Mouse (Mus musculus): ENCODE data around the gene Atp6v0a2. TPM values are rescaled to one million over a fixed set of nuclear protein-coding genes. Genes with fewer than 3 reads are reported as not detected.

The Atp6v0a2 gene
- polyA plus RNA-seq, 1 experiment from 2014 or later: 43.7 TPM

DNA sequence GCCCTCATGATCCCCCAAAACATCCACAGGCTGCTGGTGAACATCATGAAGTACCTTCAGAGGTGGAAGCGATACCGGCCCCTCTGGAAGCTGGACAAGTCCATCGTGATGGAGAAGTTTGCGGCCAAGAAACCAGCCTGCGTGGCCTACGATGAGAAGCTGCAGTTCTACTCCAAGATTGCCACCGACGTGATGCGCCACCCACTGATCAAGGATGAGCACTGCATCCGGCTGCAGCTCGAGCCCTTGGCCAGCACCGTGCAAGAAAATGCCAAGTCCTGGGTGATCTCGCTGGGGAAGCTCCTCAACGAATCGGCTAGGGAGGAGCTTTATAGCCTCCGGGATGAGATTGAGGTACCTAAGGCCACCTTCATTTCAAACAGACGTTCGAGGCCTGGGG is 132.6 kb downstream of the Atp6v0a2 start:
- Histone ChIP-seq H3K9me3 (ENCODE audit: control insufficient read depth, low read length) (peaks cover 3% of the 10 kb centered on the region; the same call in 1 of the 2 replicates), H3K27me3 (replicated peaks; ENCODE audit: control insufficient read depth, insufficient read depth, low read length) (no peaks in the 10 kb centered on the region), H3K4me3 (replicated peaks; ENCODE audit: low read length) (no peak overlapping the region), H3K4me1 (replicated peaks; ENCODE audit: control insufficient read depth, insufficient read depth, low read length) (no peaks in the 10 kb centered on the region), H3K27ac (ENCODE audit: low read length) (no peak overlapping the region), H3K9ac (replicated peaks; ENCODE audit: low read depth, low read length) (no peak overlapping the region), H3K36me3 (ENCODE audit: control insufficient read depth, insufficient read depth) (no peaks in the 10 kb centered on the region), H3K4me2 (ENCODE audit: low read length) (no peak overlapping the region)
- WGBS: 71% methylated on average over 18 of the region's 18 CpGs
- no peak for ATAC-seq

DNA sequence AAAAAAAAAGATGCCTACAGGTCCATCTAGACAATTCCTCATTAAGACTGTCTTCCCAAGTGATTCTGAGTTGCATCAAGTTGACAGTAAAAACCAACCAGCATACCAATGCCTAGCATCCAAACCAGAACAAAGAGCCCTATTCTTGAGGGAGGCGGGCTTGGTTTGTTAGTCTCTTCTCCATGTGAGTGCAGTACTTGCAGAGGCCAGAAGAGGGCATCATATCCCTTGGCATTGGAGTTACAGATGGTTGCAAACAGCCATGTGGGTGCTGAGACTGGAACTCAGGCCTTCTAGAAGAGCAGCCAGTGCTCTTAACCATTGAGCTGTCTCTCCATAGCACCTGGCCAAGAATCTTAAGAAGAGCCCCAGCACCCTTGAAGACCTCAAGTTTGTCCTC is 133.4 kb downstream of the Atp6v0a2 start:
- Histone ChIP-seq H3K9me3 (ENCODE audit: control insufficient read depth, low read length) (peaks cover 3% of the 10 kb centered on the region; the same call in 1 of the 2 replicates), H3K27ac (ENCODE audit: low read length) (no peak overlapping the region), H3K4me1 (replicated peaks; ENCODE audit: control insufficient read depth, insufficient read depth, low read length) (no peaks in the 10 kb centered on the region), H3K9ac (replicated peaks; ENCODE audit: low read depth, low read length) (no peak overlapping the region), H3K27me3 (replicated peaks; ENCODE audit: control insufficient read depth, insufficient read depth, low read length) (no peaks in the 10 kb centered on the region), H3K36me3 (ENCODE audit: control insufficient read depth, insufficient read depth) (no peaks in the 10 kb centered on the region), H3K4me2 (ENCODE audit: low read length) (no peak overlapping the region), H3K4me3 (replicated peaks; ENCODE audit: low read length) (no peak overlapping the region)
- ATAC-seq: no peak
- WGBS: 95% methylated on average over 1 of the region's 1 CpGs

Other genes with a start within 250 kb of the Atp6v0a2 start
- 109 and 110 TPM in 2 replicates for gene Sbno1, start 202.6 kb upstream of the Atp6v0a2 start, polyA plus RNA-seq (2015; fragmentation: Nextera tagmentation; extraction: Ambion mirVana)
- 21.5 and 21.9 TPM in 2 replicates for gene Kmt5a, start 188.6 kb upstream of the Atp6v0a2 start, polyA plus RNA-seq (2015; fragmentation: Nextera tagmentation; extraction: Ambion mirVana)
- 26.4 and 28.0 TPM in 2 replicates for gene Rilpl2, start 150.2 kb upstream of the Atp6v0a2 start, polyA plus RNA-seq (2015; fragmentation: Nextera tagmentation; extraction: Ambion mirVana)
- 21.8 and 25.1 TPM in 2 replicates for gene Snrnp35, start 145.4 kb upstream of the Atp6v0a2 start, polyA plus RNA-seq (2015; fragmentation: Nextera tagmentation; extraction: Ambion mirVana)
- gene Rilpl1, start 97.2 kb upstream of the Atp6v0a2 start, polyA plus RNA-seq (2015; fragmentation: Nextera tagmentation; extraction: Ambion mirVana): 9.7 and 11.8 TPM in 2 replicates
- 397 and 404 TPM in 2 replicates for gene Tmed2, start 87.9 kb upstream of the Atp6v0a2 start, polyA plus RNA-seq (2015; fragmentation: Nextera tagmentation; extraction: Ambion mirVana)
- 21.9 and 30.5 TPM in 2 replicates for gene Ddx55, start 75.7 kb upstream of the Atp6v0a2 start, polyA plus RNA-seq (2015; fragmentation: Nextera tagmentation; extraction: Ambion mirVana)
- 71.1 and 80.1 TPM in 2 replicates for gene Eif2b1, start 49.4 kb upstream of the Atp6v0a2 start, polyA plus RNA-seq (2015; fragmentation: Nextera tagmentation; extraction: Ambion mirVana)
- gene Gtf2h3, start 49.4 kb upstream of the Atp6v0a2 start, polyA plus RNA-seq (2015; fragmentation: Nextera tagmentation; extraction: Ambion mirVana): 49.3 and 59.1 TPM in 2 replicates
- gene Dnah10, start 96.5 kb downstream of the Atp6v0a2 start, polyA plus RNA-seq (2015; fragmentation: Nextera tagmentation; extraction: Ambion mirVana): 0.17 and 0.22 TPM in 2 replicates
- gene Ccdc92, start 233.8 kb downstream of the Atp6v0a2 start, polyA plus RNA-seq (2015; fragmentation: Nextera tagmentation; extraction: Ambion mirVana): 33.1 and 35.0 TPM in 2 replicates
- 92.7 and 94.8 TPM in 2 replicates for gene Zfp664, start 234.1 kb downstream of the Atp6v0a2 start, polyA plus RNA-seq (2015; fragmentation: Nextera tagmentation; extraction: Ambion mirVana)